Mouse (Mus musculus) heart, adult 11 months (tissue): ENCODE measurements around the gene Tspan31.

Source experiments
- DNase-seq: peaks from one replicate; pipeline ENCODE4 v3.0.0; 2022

Tspan31 gene

GRCm38 (mm10) chr10:127070190-127071121 lies at the start of gene Tspan31:
Tspan31 (minus strand) TSS chr10:127070264.
- DNase-seq, result peak; percentile 100

DNA sequence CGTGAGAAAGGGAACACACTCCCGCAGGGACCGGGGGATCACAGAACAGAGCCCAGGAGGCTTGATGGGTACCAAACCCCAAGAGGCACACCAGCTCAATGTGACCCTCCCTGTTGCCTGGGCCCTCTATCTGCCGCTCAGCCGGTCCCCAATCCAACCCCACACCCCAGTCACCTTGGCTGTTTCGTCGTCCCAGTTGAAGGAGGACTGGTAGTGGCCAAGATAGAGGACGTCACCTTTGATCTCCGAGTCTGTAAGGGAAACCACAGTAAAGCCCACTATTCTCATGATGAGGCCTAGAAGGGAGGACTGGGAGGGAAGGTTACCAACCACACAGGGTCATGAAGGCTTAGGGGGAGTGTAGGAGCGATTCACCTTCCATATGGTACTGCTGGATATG lies 49.2 kb upstream of the Tspan31 start:
- peak; percentile 90 for DNase-seq

DNA sequence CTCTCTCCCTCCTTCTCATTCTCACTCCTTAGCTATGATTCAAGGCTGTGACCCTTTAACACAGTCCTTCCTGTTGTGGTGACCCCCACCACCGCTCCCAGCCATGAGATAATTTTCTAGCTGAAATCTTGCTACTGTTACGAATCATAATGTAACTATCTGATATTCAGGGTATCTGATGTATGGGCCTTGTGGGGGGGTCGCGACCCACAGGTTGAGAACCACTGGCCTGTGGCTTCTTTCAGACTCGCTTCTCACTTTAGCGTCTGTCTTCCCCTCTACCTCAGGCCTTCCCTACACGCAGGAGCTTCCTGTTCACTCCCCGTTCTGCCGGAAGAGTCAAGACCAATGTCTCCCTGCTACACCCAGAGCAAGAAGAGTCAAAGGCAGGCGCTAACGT lies 48.4 kb upstream of the Tspan31 start:
- no peak for DNase-seq

GRCm38 (mm10) chr10:127115068-127115467 lies 45.0 kb upstream of the Tspan31 start:
- no peak for DNase-seq

- no peak for DNase-seq
Measured at GRCm38 (mm10) chr10:127114408-127114807, 44.3 kb upstream of the Tspan31 start.

- no peak for DNase-seq
Measured at GRCm38 (mm10) chr10:127111001-127111887, 41.2 kb upstream of the Tspan31 start.

DNA sequence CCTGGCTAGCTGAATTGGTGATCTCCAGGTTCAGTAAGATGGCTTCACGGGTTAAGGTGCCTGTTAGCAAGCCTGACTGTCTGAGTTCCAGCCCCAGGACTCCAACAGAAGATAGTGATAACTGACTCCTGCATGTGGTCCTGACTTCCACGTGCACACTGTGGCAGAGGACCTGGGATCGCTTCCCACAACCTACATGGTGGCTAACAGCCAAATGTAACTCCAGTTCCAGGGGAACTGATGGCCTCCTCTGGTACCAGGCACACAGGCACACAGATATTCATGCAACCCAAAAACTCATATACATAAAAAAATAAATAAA lies 38.2 kb upstream of the Tspan31 start:
- DNase-seq, result no peak

DNA sequence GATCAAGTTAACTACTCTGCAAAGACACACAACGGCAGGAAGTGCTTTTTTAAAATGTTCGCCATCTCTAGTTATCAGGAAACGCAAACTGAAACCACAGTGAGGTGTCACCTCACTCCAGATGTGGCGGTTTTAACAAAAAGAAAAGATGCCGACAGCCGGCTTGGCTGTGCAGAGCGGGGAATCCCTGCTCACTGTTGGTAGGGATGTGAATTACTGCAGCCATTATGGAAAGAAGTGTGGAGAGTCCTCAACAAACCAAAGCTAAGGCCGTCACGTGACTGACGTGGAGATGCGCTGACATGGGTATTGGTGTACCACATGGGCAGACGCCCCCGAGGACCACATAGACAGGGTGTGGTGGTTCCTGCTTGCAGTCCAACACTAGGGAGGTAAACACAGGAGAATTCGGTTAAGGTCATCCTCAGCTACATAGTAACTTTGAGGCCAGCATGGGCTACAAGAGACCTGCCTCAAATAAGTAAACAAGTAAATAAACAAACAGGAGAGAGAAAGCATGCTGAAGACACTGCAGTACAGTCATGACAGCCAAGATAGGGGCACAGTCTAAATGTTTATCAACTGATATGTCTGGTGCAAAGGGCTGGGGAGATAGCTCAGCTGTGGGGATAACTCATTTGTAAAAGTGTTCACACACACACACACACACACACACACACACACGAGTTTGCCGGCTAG lies 37.6 kb upstream of the Tspan31 start:
- peak; percentile 83 for DNase-seq

GRCm38 (mm10) chr10:127103631-127104030 lies 33.6 kb upstream of the Tspan31 start:
- no peak for DNase-seq

GRCm38 (mm10) chr10:127101151-127101550 lies 31.1 kb upstream of the Tspan31 start:
- DNase-seq, result no peak

DNA sequence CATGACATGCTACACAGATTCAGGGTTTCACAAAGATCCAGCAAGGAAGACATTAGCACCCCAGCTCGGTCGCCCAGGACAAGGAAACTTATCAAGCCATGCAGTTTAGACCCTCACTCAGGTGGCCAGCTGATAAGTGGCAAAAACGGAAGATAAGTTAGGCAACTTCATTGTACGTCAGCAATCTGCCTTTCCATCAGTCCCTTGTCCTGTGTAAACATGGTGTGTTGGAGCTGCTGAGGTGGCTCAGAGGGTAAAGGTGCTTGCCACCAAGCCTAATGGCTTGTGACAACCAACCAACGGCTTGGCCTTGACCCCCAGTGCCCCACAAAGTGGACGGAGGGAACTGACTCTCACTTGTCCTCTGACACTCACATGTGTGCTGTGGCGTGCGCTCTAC lies 30.4 kb upstream of the Tspan31 start:
- peak; percentile 80 for DNase-seq

DNA sequence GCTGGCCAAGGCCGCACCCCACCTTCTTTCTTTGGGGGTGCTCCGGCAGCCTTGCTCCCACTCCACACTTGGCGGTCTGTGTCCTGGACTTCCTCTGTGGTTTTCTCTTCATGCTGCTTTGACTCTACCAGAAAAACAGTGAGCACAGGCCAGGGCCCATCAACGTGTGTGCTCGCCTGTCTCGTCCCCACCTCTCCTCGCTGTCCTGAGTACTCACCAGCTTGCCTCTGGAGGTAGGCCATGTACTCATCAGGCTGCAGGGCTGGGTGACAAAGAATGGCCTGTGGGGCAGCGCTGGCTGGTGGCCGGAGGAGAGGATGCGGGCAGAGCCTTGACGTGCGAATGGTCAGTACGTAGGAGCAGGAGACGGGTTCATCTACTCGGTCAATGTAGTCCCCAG lies 29.8 kb upstream of the Tspan31 start:
- DNase-seq, result peak; percentile 77

DNA sequence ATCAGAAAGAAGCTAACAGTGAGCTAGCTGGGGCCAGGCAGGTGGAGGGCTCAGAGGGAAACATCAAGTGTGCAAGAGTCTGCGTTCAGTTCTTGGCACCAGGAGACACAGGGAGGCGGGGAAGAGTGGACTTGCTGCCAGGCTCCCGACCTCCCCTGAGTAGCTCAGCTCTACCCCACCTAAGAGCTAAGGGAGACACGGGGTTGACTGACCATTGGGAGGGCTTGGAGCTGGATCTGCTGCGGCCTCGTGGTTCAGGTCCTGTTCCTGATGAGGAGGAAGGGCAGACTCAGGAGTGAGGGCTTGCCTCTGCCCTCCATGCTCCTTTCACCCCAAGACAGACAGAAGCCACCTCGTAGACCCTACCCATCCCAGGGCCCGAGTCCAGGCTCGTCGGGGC lies 29.1 kb upstream of the Tspan31 start:
- peak; percentile 90 for DNase-seq

DNA sequence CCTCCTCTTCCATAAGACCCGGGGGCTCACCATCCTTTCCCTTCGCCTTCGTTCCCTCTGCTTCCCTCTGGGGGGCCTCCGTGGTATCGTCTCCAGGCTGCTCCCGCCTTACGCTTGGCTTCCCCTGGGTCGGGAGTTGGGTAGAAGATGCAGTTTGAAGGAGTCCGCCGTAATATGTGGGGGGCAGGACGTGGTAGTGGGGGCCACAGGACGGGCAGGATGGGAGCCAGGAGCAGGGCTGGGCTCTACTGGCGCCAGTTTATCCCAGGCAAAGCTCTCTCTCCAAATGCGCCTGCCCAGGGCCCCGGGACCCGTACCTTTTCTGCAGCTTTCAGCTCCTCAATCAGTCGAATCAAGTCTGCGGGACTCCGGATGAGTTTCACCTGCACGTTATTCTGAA lies 28.4 kb upstream of the Tspan31 start:
- peak; percentile 91 for DNase-seq

GRCm38 (mm10) chr10:127094382-127094802 lies 24.3 kb upstream of the Tspan31 start:
- DNase-seq, result peak; percentile 91

DNA sequence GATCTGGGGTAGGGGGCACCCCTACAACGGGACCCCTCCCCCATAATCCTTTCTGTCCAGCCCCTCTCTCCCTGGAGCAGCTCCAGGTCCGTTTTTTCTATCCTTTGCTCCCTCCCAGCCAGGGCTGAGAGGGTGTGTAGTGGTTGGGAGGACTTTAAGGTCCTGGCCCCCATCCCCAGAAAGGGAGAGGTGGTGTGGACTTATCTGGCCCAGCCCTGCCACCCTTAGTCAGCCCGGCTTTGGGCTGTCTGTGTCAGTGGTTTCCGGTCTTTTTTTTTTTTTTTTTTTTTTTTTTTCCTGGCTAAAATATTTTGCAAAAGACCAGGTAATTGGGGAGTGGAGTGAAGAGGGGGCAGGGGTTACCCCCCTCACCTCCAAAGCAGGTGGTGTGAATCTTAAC lies 22.7 kb upstream of the Tspan31 start:
- no peak for DNase-seq

GRCm38 (mm10) chr10:127091507-127092396 lies 21.7 kb upstream of the Tspan31 start:
- peak; percentile 93 for DNase-seq

DNA sequence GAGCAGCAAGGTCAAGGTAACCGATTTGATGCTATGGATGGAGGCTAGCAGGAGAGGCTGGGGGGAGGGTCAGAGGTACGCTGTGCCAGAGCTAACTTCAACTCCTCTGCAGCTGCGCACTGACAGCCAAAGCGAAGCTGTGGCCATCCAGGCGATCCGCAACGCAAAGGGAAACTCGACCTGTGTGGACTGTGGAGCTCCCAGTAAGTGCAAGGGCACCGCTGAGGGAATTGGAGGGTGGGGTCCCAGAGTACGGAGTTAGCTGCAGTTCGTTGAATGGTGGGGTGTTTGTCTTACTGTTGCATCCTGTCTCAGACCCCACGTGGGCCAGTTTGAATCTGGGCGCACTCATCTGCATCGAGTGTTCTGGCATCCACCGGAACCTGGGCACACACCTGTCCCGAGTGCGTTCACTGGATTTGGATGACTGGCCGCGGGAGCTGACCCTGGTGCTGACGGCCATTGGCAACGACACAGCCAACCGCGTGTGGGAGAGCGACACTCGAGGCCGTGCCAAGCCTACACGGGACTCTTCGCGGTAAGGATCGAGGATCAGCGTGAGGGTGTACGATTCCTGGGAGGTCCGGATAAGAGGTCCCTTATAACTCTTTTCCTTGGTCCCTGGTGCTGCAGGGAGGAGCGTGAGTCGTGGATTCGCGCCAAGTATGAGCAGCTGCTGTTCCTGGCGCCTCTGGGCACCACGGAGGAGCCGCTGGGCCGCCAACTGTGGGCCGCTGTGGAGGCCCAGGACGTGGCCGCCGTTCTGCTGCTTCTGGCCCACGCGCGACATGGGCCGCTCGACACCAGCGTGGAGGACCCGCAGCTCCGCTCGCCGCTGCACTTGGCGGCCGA lies 20.7 kb upstream of the Tspan31 start:
- peak; percentile 93 for DNase-seq

- no peak for DNase-seq
Measured at GRCm38 (mm10) chr10:127085633-127086032, 15.6 kb upstream of the Tspan31 start.

GRCm38 (mm10) chr10:127085052-127085451 lies 15.0 kb upstream of the Tspan31 start:
- DNase-seq, result peak; percentile 86

GRCm38 (mm10) chr10:127083915-127084306 lies 13.8 kb upstream of the Tspan31 start:
- no peak for DNase-seq
